Mouse (Mus musculus): ENCODE measurements at regions not wholly inside any gene's neighbourhood (a gene's known extent, or its start where the extent isn't known, plus 50 kb on each side); places are given as distances from the start of the nearest gene placed in this dataset.

DNA sequence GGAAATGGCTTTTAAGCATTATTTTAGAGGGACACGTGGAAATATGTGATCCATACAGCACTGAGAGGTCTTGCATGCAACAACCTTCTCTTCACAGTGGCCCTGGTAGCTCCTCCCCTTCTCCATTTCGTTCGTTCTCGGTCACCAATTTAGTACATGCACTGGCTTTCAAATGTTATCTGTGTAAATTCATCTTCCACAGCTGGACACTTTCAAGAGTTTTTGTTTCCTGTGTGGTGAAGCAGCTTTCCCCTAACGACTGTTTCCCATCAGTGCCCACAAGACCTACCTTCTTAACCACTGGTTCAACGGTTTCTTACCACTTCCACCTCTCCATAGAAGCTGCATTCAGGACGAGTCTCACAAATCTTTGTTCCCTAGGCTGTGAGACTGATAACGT is 368.8 kb downstream of the Ptprc start:
- Histone ChIP-seq H3K4me2 (no peak overlapping the region), H3K9me3 (no peaks in the 10 kb centered on the region), H3K27ac (replicated peaks) (no peak overlapping the region), H3K36me3 (no peaks in the 10 kb centered on the region), H3K4me3 (no peak overlapping the region), H3K4me1 (replicated peaks) (no peaks in the 10 kb centered on the region), H3K9ac (no peak overlapping the region), H3K27me3 (no peaks in the 10 kb centered on the region)
- WGBS = 76% methylated on average over 8 of the region's 8 CpGs
- ATAC-seq (ENCODE audit: low FRiP score, low read depth) = no peak

DNA sequence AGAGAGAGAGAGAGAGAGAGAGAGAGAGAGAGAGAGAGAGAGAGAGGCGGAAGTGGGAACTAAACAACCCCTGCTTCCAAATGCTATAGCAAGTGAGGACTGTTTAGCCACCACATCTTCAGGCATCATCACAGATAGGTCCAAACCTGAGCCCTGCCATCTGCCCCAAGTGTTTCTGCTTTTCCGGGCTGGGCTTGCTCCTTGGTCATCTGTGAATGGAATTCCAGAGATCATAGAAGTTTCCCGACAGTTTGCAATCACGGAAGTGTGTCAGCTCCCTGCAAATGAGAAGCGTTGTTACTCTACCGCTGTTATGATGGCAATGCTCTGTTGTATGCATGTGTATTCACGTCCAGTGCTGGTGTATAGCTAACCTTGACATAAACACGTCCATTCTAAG is 369.3 kb downstream of the Ptprc start:
- ATAC-seq (ENCODE audit: low FRiP score, low read depth) = no peak
- no peak overlapping the region for H3K4me2 ChIP-seq
- no peaks in the 10 kb centered on the region for H3K4me1 ChIP-seq (replicated peaks)
- no peak overlapping the region for H3K27ac ChIP-seq (replicated peaks)
- no peaks in the 10 kb centered on the region for H3K27me3 ChIP-seq
- H3K9me3 ChIP-seq = no peaks in the 10 kb centered on the region
- H3K36me3 ChIP-seq = no peaks in the 10 kb centered on the region
- H3K9ac ChIP-seq = no peak overlapping the region
- H3K4me3 ChIP-seq = no peak overlapping the region
- 94% methylated on average over 8 of the region's 8 CpGs for WGBS

GRCm38 (mm10) chr1:137802119-137802518 is 373.4 kb downstream of the Ptprc start:
- no peak for ATAC-seq (ENCODE audit: low FRiP score, low read depth)
- 84% methylated on average over 4 of the region's 4 CpGs for WGBS

GRCm38 (mm10) chr1:137800752-137801151 is 374.8 kb downstream of the Ptprc start:
- H3K9me3 ChIP-seq = no peaks in the 10 kb centered on the region
- WGBS = 82% methylated on average over 2 of the region's 2 CpGs
- no peak overlapping the region for H3K27ac ChIP-seq (replicated peaks)
- ATAC-seq (ENCODE audit: low FRiP score, low read depth) = no peak
- H3K36me3 ChIP-seq = no peaks in the 10 kb centered on the region
- H3K27me3 ChIP-seq = no peaks in the 10 kb centered on the region
- H3K4me3 ChIP-seq = no peak overlapping the region
- H3K9ac ChIP-seq = no peak overlapping the region
- no peak overlapping the region for H3K4me2 ChIP-seq
- no peaks in the 10 kb centered on the region for H3K4me1 ChIP-seq (replicated peaks)

More at GRCm38 (mm10) chr1:137802119-137802518, 373.4 kb downstream of the Ptprc start:
- Histone ChIP-seq H3K4me2 (no peak overlapping the region), H3K36me3 (no peaks in the 10 kb centered on the region), H3K27me3 (no peaks in the 10 kb centered on the region), H3K27ac (replicated peaks) (no peak overlapping the region), H3K4me1 (replicated peaks) (no peaks in the 10 kb centered on the region), H3K9me3 (no peaks in the 10 kb centered on the region), H3K4me3 (no peak overlapping the region), H3K9ac (no peak overlapping the region)

DNA sequence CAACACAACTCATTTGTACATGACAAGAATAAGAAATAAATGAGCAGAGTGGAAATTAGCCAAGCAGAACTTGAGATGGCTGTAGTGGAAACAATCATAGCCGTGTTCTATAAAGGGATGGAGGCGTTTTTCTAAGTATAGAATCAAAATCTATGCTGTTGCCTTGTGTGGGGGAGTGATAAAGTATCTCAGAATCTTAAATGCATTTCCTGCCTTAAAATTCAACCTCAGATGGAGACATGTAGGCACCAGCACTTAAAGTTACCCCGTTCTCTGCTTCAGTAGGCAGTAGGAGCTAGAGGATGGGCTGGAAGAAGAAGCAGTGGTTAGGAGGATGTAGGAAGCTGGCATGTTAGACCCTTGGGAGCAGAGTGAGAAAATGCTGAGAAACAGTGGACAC is 386.7 kb downstream of the Ptprc start:
- Histone ChIP-seq H3K4me3 (no peak overlapping the region), H3K9ac (no peak overlapping the region), H3K4me2 (no peak overlapping the region), H3K27ac (replicated peaks) (no peak overlapping the region), H3K27me3 (no peaks in the 10 kb centered on the region), H3K4me1 (replicated peaks) (no peaks in the 10 kb centered on the region), H3K36me3 (no peaks in the 10 kb centered on the region), H3K9me3 (no peaks in the 10 kb centered on the region)
- ATAC-seq (ENCODE audit: low FRiP score, low read depth) = no peak
- WGBS = 90% methylated on average over 3 of the region's 3 CpGs

DNA sequence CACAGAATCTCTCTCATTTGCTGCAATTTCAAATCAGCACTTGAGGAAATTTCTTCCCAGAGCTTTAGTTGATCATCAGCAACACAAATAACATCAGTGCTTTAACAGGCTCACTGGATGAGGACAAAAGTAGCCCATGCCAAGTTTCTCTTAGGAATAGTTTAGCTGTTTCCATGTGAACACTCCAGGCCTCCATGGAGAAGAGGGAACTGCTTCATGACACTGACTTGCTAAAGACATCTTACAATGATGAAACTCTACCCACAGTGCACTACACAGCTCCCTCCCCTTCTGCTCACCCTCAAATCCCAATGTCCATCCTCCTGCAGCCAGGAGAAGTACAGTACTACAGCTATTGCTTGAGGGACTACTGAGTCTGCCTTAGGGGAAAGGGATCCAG is 388.9 kb downstream of the Ptprc start:
- no peak overlapping the region for H3K9ac ChIP-seq
- no peaks in the 10 kb centered on the region for H3K9me3 ChIP-seq
- H3K27me3 ChIP-seq = no peaks in the 10 kb centered on the region
- no peaks in the 10 kb centered on the region for H3K4me1 ChIP-seq (replicated peaks)
- no peaks in the 10 kb centered on the region for H3K36me3 ChIP-seq
- H3K4me3 ChIP-seq = no peak overlapping the region
- H3K4me2 ChIP-seq = no peak overlapping the region
- ATAC-seq (ENCODE audit: low FRiP score, low read depth) = no peak
- H3K27ac ChIP-seq (replicated peaks) = no peak overlapping the region

GRCm38 (mm10) chr1:137774586-137774985 is 400.9 kb downstream of the Ptprc start:
- Histone ChIP-seq H3K36me3 (no peaks in the 10 kb centered on the region), H3K4me1 (replicated peaks) (no peaks in the 10 kb centered on the region), H3K27me3 (no peaks in the 10 kb centered on the region), H3K4me3 (no peak overlapping the region), H3K27ac (replicated peaks) (no peak overlapping the region), H3K9ac (no peak overlapping the region), H3K9me3 (no peaks in the 10 kb centered on the region), H3K4me2 (no peak overlapping the region)
- no peak for ATAC-seq (ENCODE audit: low FRiP score, low read depth)

GRCm38 (mm10) chr1:137760797-137761196 is 414.7 kb downstream of the Ptprc start:
- Histone ChIP-seq H3K9ac (no peak overlapping the region), H3K4me3 (no peak overlapping the region), H3K4me2 (no peak overlapping the region), H3K27me3 (no peaks in the 10 kb centered on the region), H3K27ac (replicated peaks) (no peak overlapping the region), H3K9me3 (no peaks in the 10 kb centered on the region), H3K36me3 (no peaks in the 10 kb centered on the region), H3K4me1 (replicated peaks) (no peaks in the 10 kb centered on the region)
- WGBS = 95% methylated on average over 4 of the region's 4 CpGs
- no peak for ATAC-seq (ENCODE audit: low FRiP score, low read depth)

- Histone ChIP-seq H3K36me3 (no peaks in the 10 kb centered on the region), H3K4me3 (no peak overlapping the region), H3K27me3 (no peaks in the 10 kb centered on the region), H3K4me2 (no peak overlapping the region), H3K4me1 (replicated peaks) (no peaks in the 10 kb centered on the region), H3K9me3 (no peaks in the 10 kb centered on the region), H3K27ac (replicated peaks) (no peak overlapping the region), H3K9ac (no peak overlapping the region)
- WGBS = 72% methylated on average over 7 of the region's 7 CpGs
- no peak for ATAC-seq (ENCODE audit: low FRiP score, low read depth)
Observed at GRCm38 (mm10) chr1:137751446-137751961, 424.0 kb downstream of the Ptprc start.

- Histone ChIP-seq H3K27ac (replicated peaks) (no peak overlapping the region), H3K27me3 (no peaks in the 10 kb centered on the region), H3K4me1 (replicated peaks) (no peaks in the 10 kb centered on the region), H3K9me3 (no peaks in the 10 kb centered on the region), H3K36me3 (no peaks in the 10 kb centered on the region), H3K9ac (no peak overlapping the region), H3K4me3 (no peak overlapping the region), H3K4me2 (no peak overlapping the region)
- WGBS = 63% methylated on average over 5 of the region's 5 CpGs
- ATAC-seq (ENCODE audit: low FRiP score, low read depth) = no peak
Observed at GRCm38 (mm10) chr1:137750894-137751293, 424.6 kb downstream of the Ptprc start.

DNA sequence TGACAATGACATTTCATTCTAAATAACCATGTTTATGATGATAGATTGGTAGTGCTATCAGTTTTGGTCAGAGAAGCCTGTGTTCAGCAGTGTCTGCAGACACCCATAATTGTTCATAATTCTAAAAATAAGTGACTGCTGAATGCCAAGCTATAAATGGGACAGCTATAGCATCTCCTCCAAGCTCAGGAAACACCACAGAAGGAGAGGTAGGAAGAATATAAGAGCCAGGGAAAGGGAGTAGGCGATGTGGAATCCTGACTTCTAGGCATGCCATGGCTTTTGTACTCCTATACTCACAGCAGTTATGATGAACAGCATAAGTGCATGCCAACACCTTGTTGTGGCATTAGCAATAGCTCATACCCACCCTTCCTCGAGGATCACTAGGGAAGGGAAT is 429.4 kb downstream of the Ptprc start:
- H3K4me1 ChIP-seq (replicated peaks) = no peaks in the 10 kb centered on the region
- 85% methylated on average over 2 of the region's 2 CpGs for WGBS
- no peaks in the 10 kb centered on the region for H3K27me3 ChIP-seq
- no peaks in the 10 kb centered on the region for H3K36me3 ChIP-seq
- no peak overlapping the region for H3K27ac ChIP-seq (replicated peaks)
- H3K4me3 ChIP-seq = no peak overlapping the region
- H3K4me2 ChIP-seq = no peak overlapping the region
- H3K9me3 ChIP-seq = no peaks in the 10 kb centered on the region
- no peak overlapping the region for H3K9ac ChIP-seq
- ATAC-seq (ENCODE audit: low FRiP score, low read depth) = no peak

DNA sequence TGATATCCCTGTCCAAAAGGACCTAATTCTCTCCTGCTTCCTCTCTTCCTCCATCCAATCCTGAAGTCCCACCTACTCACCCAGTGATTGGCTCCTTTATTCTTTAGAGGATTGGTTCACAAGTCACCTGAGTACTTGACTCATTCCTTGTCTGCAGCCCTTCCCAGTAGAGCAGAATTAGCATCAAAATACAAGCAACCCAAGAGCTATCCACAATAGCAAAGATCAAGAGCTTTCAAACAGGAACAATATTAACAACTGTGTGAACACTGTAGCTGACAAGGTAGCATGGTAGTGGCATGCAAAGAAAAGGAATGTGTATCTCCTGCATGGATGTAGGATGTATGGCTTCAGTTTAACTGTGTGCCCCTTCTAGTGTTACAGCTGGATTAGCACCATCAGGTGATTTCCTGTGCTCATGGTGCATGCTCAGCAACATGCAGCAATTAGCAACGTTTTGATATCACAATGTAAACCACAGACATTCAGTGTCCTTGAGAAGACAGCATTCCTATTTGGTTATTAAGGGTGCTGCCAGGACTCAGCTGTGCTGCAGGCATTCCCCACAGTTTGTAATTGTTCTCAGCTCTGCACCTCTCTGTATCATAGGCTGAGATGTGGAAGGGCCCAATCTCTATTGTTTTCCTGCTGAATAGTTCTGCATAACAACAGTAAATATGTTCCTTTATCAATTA is 437.2 kb downstream of the Ptprc start:
- Histone ChIP-seq H3K9me3 (0 out of 2 replicates have a peak, but pooled peaks cover 2% of the 10 kb centered on the region), H3K4me3 (no peak overlapping the region), H3K36me3 (no peaks in the 10 kb centered on the region), H3K9ac (no peak overlapping the region), H3K27me3 (no peaks in the 10 kb centered on the region), H3K4me2 (no peak overlapping the region), H3K4me1 (replicated peaks) (no peaks in the 10 kb centered on the region), H3K27ac (replicated peaks) (no peak overlapping the region)
- ATAC-seq (ENCODE audit: low FRiP score, low read depth) = no peak
- 10% methylated on average over 1 of the region's 1 CpGs for WGBS

GRCm38 (mm10) chr1:137703882-137704281 is 471.6 kb downstream of the Ptprc start:
- 93% methylated on average over 3 of the region's 3 CpGs for WGBS
- ATAC-seq (ENCODE audit: low FRiP score, low read depth) = no peak

More at GRCm38 (mm10) chr1:137703882-137704281, 471.6 kb downstream of the Ptprc start:
- Histone ChIP-seq H3K4me3 (no peak overlapping the region), H3K27me3 (no peaks in the 10 kb centered on the region), H3K36me3 (no peaks in the 10 kb centered on the region), H3K27ac (replicated peaks) (no peak overlapping the region), H3K4me1 (replicated peaks) (no peaks in the 10 kb centered on the region), H3K9me3 (no peaks in the 10 kb centered on the region), H3K9ac (no peak overlapping the region), H3K4me2 (no peak overlapping the region)
